Mouse (Mus musculus) CH12.LX (cell line): ENCODE results near the gene H2-Ab1.

Experiments used
- GABPA ChIP-seq: IDR thresholded peaks from 2 replicates; pipeline ENCODE4 v1.6.1; 2012; ENCODE audit warnings: low read depth, low read length, improper control_type of control experiment, inconsistent platforms; ENCODE audit not compliant: insufficient replicate concordance
- POLR2A ChIP-seq: IDR thresholded peaks from 2 replicates; pipeline ENCODE4 v1.6.1; 2011; ENCODE audit warnings: low read depth, mild to moderate bottlenecking, improper control_type of control experiment, low read length
- TCF12 ChIP-seq: IDR thresholded peaks from 2 replicates; pipeline ENCODE4 v1.6.1; 2014; ENCODE audit warnings: low read depth, mild to moderate bottlenecking, inconsistent platforms, low read length, improper control_type of control experiment

DNA sequence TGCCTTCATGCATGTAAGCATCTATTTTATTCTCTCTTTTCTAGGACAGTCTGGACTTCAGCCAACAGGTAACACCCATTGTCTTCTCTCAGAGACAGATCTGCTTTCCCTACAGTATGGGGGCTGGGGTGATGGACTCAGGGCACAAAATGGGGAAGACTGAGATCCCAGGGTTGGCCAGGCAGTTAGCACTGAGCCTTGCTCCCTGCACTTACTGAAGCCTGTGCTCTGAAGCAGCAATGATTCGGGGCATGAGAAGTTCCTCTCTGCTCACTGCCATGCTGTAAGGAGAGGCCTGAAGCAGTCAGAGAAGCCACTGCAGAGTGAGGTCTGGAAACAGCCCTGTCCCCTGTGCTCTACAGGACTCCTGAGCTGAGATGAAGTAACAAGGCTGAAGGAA lies 58.0 kb downstream of the H2-Ab1 start:
- no peak for TF ChIP-seq GABPA
- TF ChIP-seq TCF12 = no peak
- no peak for TF ChIP-seq POLR2A
